Mouse (Mus musculus) mesoderm, embryonic 11.5 days (tissue): ENCODE data around the gene Mroh2a.

Source experiments
- DNase-seq: peaks from one replicate; pipeline ENCODE4 v3.0.0-alpha.2; 2012; ENCODE audit warnings: low read depth, low spot score

The Mroh2a gene

GRCm38 (mm10) chr1:88276524-88277097, 49.8 kb downstream of the Mroh2a start:
- DNase-seq, result no peak

- peak; percentile 100 for DNase-seq
Observed at GRCm38 (mm10) chr1:88277098-88277817, 50.5 kb downstream of the Mroh2a start, which contains the start of the genes Hjurp and Trpm8. Gene Hjurp, minus strand, starts transcription at chr1:88277633. Gene Trpm8, plus strand, starts transcription at chr1:88277661.

GRCm38 (mm10) chr1:88277818-88278511, 51.2 kb downstream of the Mroh2a start:
- DNase-seq, result no peak

- no peak for DNase-seq
Observed at GRCm38 (mm10) chr1:88279111-88280005, 52.6 kb downstream of the Mroh2a start.

GRCm38 (mm10) chr1:88280006-88280690, 53.4 kb downstream of the Mroh2a start:
- no peak for DNase-seq

GRCm38 (mm10) chr1:88282301-88282700, 55.5 kb downstream of the Mroh2a start:
- DNase-seq, result no peak

- no peak for DNase-seq
Observed at GRCm38 (mm10) chr1:88283376-88284227, 56.8 kb downstream of the Mroh2a start.

GRCm38 (mm10) chr1:88284228-88284945, 57.6 kb downstream of the Mroh2a start:
- DNase-seq, result no peak

GRCm38 (mm10) chr1:88284946-88285320, 58.1 kb downstream of the Mroh2a start:
- DNase-seq, result no peak

- no peak for DNase-seq
Observed at GRCm38 (mm10) chr1:88285652-88286051, 58.9 kb downstream of the Mroh2a start.

GRCm38 (mm10) chr1:88286136-88286845, 59.5 kb downstream of the Mroh2a start:
- DNase-seq, result no peak

- DNase-seq, result no peak
Observed at GRCm38 (mm10) chr1:88286887-88287696, 60.3 kb downstream of the Mroh2a start.

- peak; percentile 60 for DNase-seq
Observed at GRCm38 (mm10) chr1:88287697-88287980, 60.9 kb downstream of the Mroh2a start.

GRCm38 (mm10) chr1:88288056-88288788, 61.4 kb downstream of the Mroh2a start:
- DNase-seq, result no peak

GRCm38 (mm10) chr1:88288789-88289127, 62.0 kb downstream of the Mroh2a start:
- no peak for DNase-seq

GRCm38 (mm10) chr1:88289152-88289551, 62.4 kb downstream of the Mroh2a start:
- no peak for DNase-seq

- no peak for DNase-seq
Observed at GRCm38 (mm10) chr1:88289917-88290316, 63.1 kb downstream of the Mroh2a start.

- DNase-seq, result no peak
Observed at GRCm38 (mm10) chr1:88290511-88290910, 63.7 kb downstream of the Mroh2a start.
